Mouse (Mus musculus): ENCODE measurements around the gene Rcc2. TPM values are rescaled to one million over a fixed set of nuclear protein-coding genes. Genes with fewer than 3 reads are reported as not detected.

Gene Rcc2
- polyA plus RNA-seq, 1 experiment from 2014 or later, result 18.9 TPM

- Histone ChIP-seq H3K4me3 (ENCODE audit: low read depth, low read length) (peak overlapping the region; percentile 75), H3K36me3 (ENCODE audit: control insufficient read depth, insufficient read depth, low read length) (no peaks in the 10 kb centered on the region), H3K9me3 (ENCODE audit: control insufficient read depth, low read length) (no peaks in the 10 kb centered on the region), H3K27ac (replicated peaks) (peak overlapping the region; percentile 95), H3K27me3 (ENCODE audit: control insufficient read depth, insufficient read depth, low read length) (no peaks in the 10 kb centered on the region), H3K4me2 (replicated peaks; ENCODE audit: low read depth) (peak overlapping the region; percentile 91), H3K9ac (ENCODE audit: low read length) (peak overlapping the region; percentile 88), H3K4me1 (replicated peaks; ENCODE audit: control insufficient read depth, insufficient read depth) (peaks cover 2% of the 10 kb centered on the region; the same call in 1 of the 2 replicates)
- TF ChIP-seq CTCF (IDR thresholded peaks at IDR 0.05; ENCODE audit: low read depth) (no peak), EP300 (optimal IDR thresholded peaks at IDR 0.05) (no peak)
- ATAC-seq (ENCODE audit: low FRiP score, low TSS enrichment), result peak; percentile 73
- DNase-seq (ENCODE audit: low spot score), result peak; percentile 88
- under 1% methylated on average over 31 of the region's 68 CpGs for WGBS
These were observed 2.4 kb downstream of the Rcc2 start for GRCm38 (mm10) chr4:140702611-140703327.

GRCm38 (mm10) chr4:140703636-140704035, 3.3 kb downstream of the Rcc2 start:
- no peaks in the 10 kb centered on the region for H3K9me3 ChIP-seq (ENCODE audit: control insufficient read depth, low read length)
- no peak for TF ChIP-seq CTCF (IDR thresholded peaks at IDR 0.05; ENCODE audit: low read depth)
- no peak for TF ChIP-seq EP300 (optimal IDR thresholded peaks at IDR 0.05)
- DNase-seq (ENCODE audit: low spot score) (no peak), ATAC-seq (ENCODE audit: low FRiP score, low TSS enrichment) (no peak)
- no peaks in the 10 kb centered on the region for H3K36me3 ChIP-seq (ENCODE audit: control insufficient read depth, insufficient read depth, low read length)
- H3K4me3 ChIP-seq (ENCODE audit: low read depth, low read length), result peak overlapping the region; percentile 75; the same call in 1 of the 2 replicates
- H3K4me1 ChIP-seq (replicated peaks; ENCODE audit: control insufficient read depth, insufficient read depth), result peaks cover 4% of the 10 kb centered on the region; the same call in 1 of the 2 replicates
- H3K27ac ChIP-seq (replicated peaks), result no peak overlapping the region
- peak overlapping the region; percentile 88 for H3K9ac ChIP-seq (ENCODE audit: low read length)
- no peaks in the 10 kb centered on the region for H3K27me3 ChIP-seq (ENCODE audit: control insufficient read depth, insufficient read depth, low read length)
- 14% methylated on average over 8 of the region's 8 CpGs for WGBS
- H3K4me2 ChIP-seq (replicated peaks; ENCODE audit: low read depth), result peak overlapping the region; percentile 91

- Histone ChIP-seq H3K9ac (ENCODE audit: low read length) (peak overlapping the region; percentile 31; the same call in 1 of the 2 replicates), H3K27me3 (ENCODE audit: control insufficient read depth, insufficient read depth, low read length) (no peaks in the 10 kb centered on the region), H3K9me3 (ENCODE audit: control insufficient read depth, low read length) (no peaks in the 10 kb centered on the region), H3K4me3 (ENCODE audit: low read depth, low read length) (no peak overlapping the region), H3K4me2 (replicated peaks; ENCODE audit: low read depth) (peak overlapping the region; percentile 91), H3K27ac (replicated peaks) (no peak overlapping the region), H3K36me3 (ENCODE audit: control insufficient read depth, insufficient read depth, low read length) (no peaks in the 10 kb centered on the region), H3K4me1 (replicated peaks; ENCODE audit: control insufficient read depth, insufficient read depth) (peaks cover 4% of the 10 kb centered on the region; the same call in 1 of the 2 replicates)
- no peak for TF ChIP-seq EP300 (optimal IDR thresholded peaks at IDR 0.05)
- no peak for TF ChIP-seq CTCF (IDR thresholded peaks at IDR 0.05; ENCODE audit: low read depth)
- ATAC-seq (ENCODE audit: low FRiP score, low TSS enrichment), result no peak
- WGBS, result 47% methylated on average over 4 of the region's 4 CpGs
- no peak for DNase-seq (ENCODE audit: low spot score)
These were observed 3.8 kb downstream of the Rcc2 start for GRCm38 (mm10) chr4:140704166-140704565.

GRCm38 (mm10) chr4:140707615-140708014, 7.3 kb downstream of the Rcc2 start:
- no peak overlapping the region for H3K27ac ChIP-seq (replicated peaks)
- H3K36me3 ChIP-seq (ENCODE audit: control insufficient read depth, insufficient read depth, low read length), result peaks cover 12% of the 10 kb centered on the region
- H3K9ac ChIP-seq (ENCODE audit: low read length), result no peak overlapping the region
- ATAC-seq (ENCODE audit: low FRiP score, low TSS enrichment), result no peak
- TF ChIP-seq CTCF (IDR thresholded peaks at IDR 0.05; ENCODE audit: low read depth) (no peak), EP300 (optimal IDR thresholded peaks at IDR 0.05) (no peak)
- H3K4me2 ChIP-seq (replicated peaks; ENCODE audit: low read depth), result no peak overlapping the region
- no peaks in the 10 kb centered on the region for H3K27me3 ChIP-seq (ENCODE audit: control insufficient read depth, insufficient read depth, low read length)
- 67% methylated on average over 4 of the region's 4 CpGs for WGBS
- peaks cover 4% of the 10 kb centered on the region; the same call in 1 of the 2 replicates for H3K4me1 ChIP-seq (replicated peaks; ENCODE audit: control insufficient read depth, insufficient read depth)
- H3K9me3 ChIP-seq (ENCODE audit: control insufficient read depth, low read length), result no peaks in the 10 kb centered on the region
- H3K4me3 ChIP-seq (ENCODE audit: low read depth, low read length), result no peak overlapping the region
- DNase-seq (ENCODE audit: low spot score), result no peak

- peaks cover 4% of the 10 kb centered on the region; the same call in 1 of the 2 replicates for H3K4me1 ChIP-seq (replicated peaks; ENCODE audit: control insufficient read depth, insufficient read depth)
- H3K27me3 ChIP-seq (ENCODE audit: control insufficient read depth, insufficient read depth, low read length), result no peaks in the 10 kb centered on the region
- peaks cover 19% of the 10 kb centered on the region for H3K36me3 ChIP-seq (ENCODE audit: control insufficient read depth, insufficient read depth, low read length)
- no peaks in the 10 kb centered on the region for H3K9me3 ChIP-seq (ENCODE audit: control insufficient read depth, low read length)
- 50% methylated on average over 18 of the region's 18 CpGs for WGBS
- H3K9ac ChIP-seq (ENCODE audit: low read length), result 0 out of 2 replicates have a peak overlapping the region, but pooled peaks have one; percentile 2
- DNase-seq (ENCODE audit: low spot score), result peak; percentile 54
- H3K4me2 ChIP-seq (replicated peaks; ENCODE audit: low read depth), result no peak overlapping the region
- H3K4me3 ChIP-seq (ENCODE audit: low read depth, low read length), result no peak overlapping the region
- 0 out of 2 replicates have a peak overlapping the region, but pooled peaks have one; percentile 4 for H3K27ac ChIP-seq (replicated peaks)
- no peak for TF ChIP-seq CTCF (IDR thresholded peaks at IDR 0.05; ENCODE audit: low read depth)
- no peak for TF ChIP-seq EP300 (optimal IDR thresholded peaks at IDR 0.05)
- ATAC-seq (ENCODE audit: low FRiP score, low TSS enrichment), result peak; percentile 51
These were observed 8.1 kb downstream of the Rcc2 start for GRCm38 (mm10) chr4:140708297-140708927.
